Mouse (Mus musculus) neural tube, embryonic 11.5 days (tissue): ENCODE measurements around the gene Gpbar1. TPM values are rescaled to one million over a fixed set of nuclear protein-coding genes. Genes with fewer than 3 reads are reported as not detected.

ENCODE experiments used
- ATAC-seq: fragments of 200-750 bp; cut with Nextera tagmentation; 2 replicates; pipeline ENCODE4 v1.8.0; 2017; ENCODE audit warnings: moderate number of reproducible peaks, mild to moderate bottlenecking, moderate TSS enrichment, moderate library complexity; ENCODE audit not compliant: insufficient read depth, low FRiP score, low TSS enrichment
- DNase-seq: peaks from one replicate; pipeline ENCODE4 v3.0.0-alpha.2; 2015; ENCODE audit warnings: low spot score
- H3K27ac ChIP-seq: fragments of 300-500 bp; sonication (generic); 2 replicates; pipeline ENCODE4 v1.5.1; 2014; ENCODE audit warnings: low read depth, mild to moderate bottlenecking, low read length
- H3K27me3 ChIP-seq: fragments of 300-500 bp; sonication (generic); 2 replicates; pipeline ENCODE4 v1.6.1; 2014; ENCODE audit warnings: mild to moderate bottlenecking, low read length, mixed read lengths; ENCODE audit not compliant: control insufficient read depth, insufficient read depth
- H3K36me3 ChIP-seq: fragments of 300-500 bp; sonication (generic); 2 replicates; pipeline ENCODE4 v1.6.1; 2014; ENCODE audit warnings: mild to moderate bottlenecking, low read length, moderate library complexity, mixed read lengths; ENCODE audit not compliant: control insufficient read depth, insufficient read depth
- H3K4me1 ChIP-seq: fragments of 300-500 bp; sonication (generic); 2 replicates; pipeline ENCODE4 v1.6.1; 2014; ENCODE audit warnings: low read length, mixed read lengths; ENCODE audit not compliant: control insufficient read depth, insufficient read depth
- H3K4me2 ChIP-seq: fragments of 300-500 bp; sonication (generic); 2 replicates; pipeline ENCODE4 v1.6.1; 2014; ENCODE audit warnings: low read depth, mild to moderate bottlenecking, moderate library complexity
- H3K4me3 ChIP-seq: fragments of 300-500 bp; sonication (generic); 2 replicates; pipeline ENCODE4 v1.5.1; 2014; ENCODE audit warnings: low read depth, low read length
- H3K9ac ChIP-seq: fragments of 300-500 bp; sonication (generic); 2 replicates; pipeline ENCODE4 v1.6.1; 2014; ENCODE audit warnings: mild to moderate bottlenecking, low read length
- H3K9me3 ChIP-seq: fragments of 300-500 bp; sonication (generic); 2 replicates; pipeline ENCODE4 v1.6.1; 2016; ENCODE audit warnings: low read length; ENCODE audit not compliant: control insufficient read depth
- WGBS: fragments of 180-500 bp; shearing (Covaris S2); extraction: QIAGEN DNeasy Blood & Tissue Kit; methylation state at CpG from one replicate; pipeline ENCODE4 v1.1.7; 2014; 5-methylcytosine and 5-hydroxymethylcytosine counted together
- polyA plus RNA-seq: library from polyadenylated mRNA; unstranded; fragments of >200 nt; fragmentation: Nextera tagmentation; extraction: Ambion mirVana; gene quantifications from 2 replicates; pipeline ENCODE4 v1.2.1, GENCODE M21; 2014

Gene Gpbar1
- polyA plus RNA-seq, 1 experiment from 2014 or later = 0.21 TPM

- DNase-seq (no peak), ATAC-seq (no peak)
- Histone ChIP-seq H3K9ac (no peak overlapping the region), H3K4me3 (no peak overlapping the region), H3K4me1 (no peaks in the 10 kb centered on the region), H3K4me2 (no peak overlapping the region), H3K27ac (no peak overlapping the region), H3K36me3 (peaks cover 30% of the 10 kb centered on the region), H3K27me3 (no peaks in the 10 kb centered on the region), H3K9me3 (no peaks in the 10 kb centered on the region)
- WGBS = 94% methylated on average over 6 of the region's 6 CpGs
Measured at GRCm38 (mm10) chr1:74262510-74262909, 15.8 kb upstream of the Gpbar1 start.

- H3K36me3 ChIP-seq = peaks cover 19% of the 10 kb centered on the region
Measured at GRCm38 (mm10) chr1:74268750-74269149, 9.6 kb upstream of the Gpbar1 start.

GRCm38 (mm10) chr1:74271659-74272058, 6.7 kb upstream of the Gpbar1 start:
- Histone ChIP-seq H3K9me3 (no peaks in the 10 kb centered on the region), H3K36me3 (peaks cover 3% of the 10 kb centered on the region), H3K9ac (no peak overlapping the region), H3K27me3 (no peaks in the 10 kb centered on the region), H3K4me1 (no peaks in the 10 kb centered on the region), H3K27ac (no peak overlapping the region), H3K4me3 (no peak overlapping the region), H3K4me2 (no peak overlapping the region)
- DNase-seq (no peak), ATAC-seq (no peak)
- 81% methylated on average over 4 of the region's 4 CpGs for WGBS

More at GRCm38 (mm10) chr1:74268750-74269149, 9.6 kb upstream of the Gpbar1 start:
- ATAC-seq (no peak), DNase-seq (no peak)
- H3K27ac ChIP-seq = no peak overlapping the region
- WGBS = 91% methylated on average over 8 of the region's 8 CpGs
- no peaks in the 10 kb centered on the region for H3K27me3 ChIP-seq
- H3K9ac ChIP-seq = no peak overlapping the region
- H3K4me3 ChIP-seq = no peak overlapping the region
- H3K4me1 ChIP-seq = no peaks in the 10 kb centered on the region
- H3K4me2 ChIP-seq = no peak overlapping the region
- H3K9me3 ChIP-seq = no peaks in the 10 kb centered on the region

DNA sequence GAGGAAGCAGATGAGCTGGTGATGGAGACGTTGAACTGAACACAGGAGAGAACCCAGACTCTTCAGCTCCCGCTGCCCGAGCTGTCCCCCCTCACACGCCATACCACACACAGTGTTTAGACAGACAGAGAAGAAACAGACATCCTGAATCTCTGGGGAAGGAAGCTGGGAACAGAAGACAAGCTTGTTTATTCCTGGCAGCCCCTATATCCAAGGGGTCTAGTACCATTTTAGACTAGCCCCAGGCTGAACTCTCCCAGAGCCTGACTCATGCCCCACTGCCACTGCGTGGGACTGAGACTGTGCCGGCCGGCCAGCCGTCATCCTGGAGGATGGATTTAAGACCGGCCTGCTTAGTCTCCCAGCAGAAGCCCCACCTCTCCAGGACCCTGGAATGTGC, 3.3 kb upstream of the Gpbar1 start:
- Histone ChIP-seq H3K36me3 (no peaks in the 10 kb centered on the region), H3K4me3 (no peak overlapping the region), H3K4me2 (no peak overlapping the region), H3K9me3 (no peaks in the 10 kb centered on the region), H3K27ac (no peak overlapping the region), H3K9ac (no peak overlapping the region), H3K4me1 (no peaks in the 10 kb centered on the region), H3K27me3 (no peaks in the 10 kb centered on the region)
- 44% methylated on average over 9 of the region's 9 CpGs for WGBS
- ATAC-seq (no peak), DNase-seq (no peak)

DNA sequence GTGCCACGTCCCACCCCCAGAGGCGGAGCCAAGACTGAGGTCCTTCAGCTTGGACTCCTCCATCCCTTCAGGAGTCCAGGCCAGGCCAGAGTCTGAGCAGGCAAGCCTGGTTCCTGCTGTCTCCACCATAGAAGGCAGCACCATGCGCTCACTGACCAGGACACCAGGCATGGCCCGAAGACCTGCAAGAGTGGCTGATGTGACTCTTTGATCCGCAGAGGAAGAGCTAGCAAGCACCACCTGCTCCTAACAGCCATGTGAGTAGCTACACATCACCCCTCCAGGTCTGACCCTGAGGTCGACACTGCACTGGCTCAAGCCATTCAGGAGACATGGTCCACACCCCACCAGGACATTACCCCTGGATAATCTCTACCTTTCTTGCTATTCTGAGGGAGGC, 1.3 kb upstream of the Gpbar1 start:
- Histone ChIP-seq H3K9ac (no peak overlapping the region), H3K27me3 (no peaks in the 10 kb centered on the region), H3K4me1 (no peaks in the 10 kb centered on the region), H3K36me3 (peaks cover 4% of the 10 kb centered on the region), H3K4me3 (no peak overlapping the region), H3K27ac (no peak overlapping the region), H3K9me3 (no peaks in the 10 kb centered on the region), H3K4me2 (no peak overlapping the region)
- no peak for ATAC-seq
- DNase-seq = no peak
- WGBS = 66% methylated on average over 6 of the region's 6 CpGs

DNA sequence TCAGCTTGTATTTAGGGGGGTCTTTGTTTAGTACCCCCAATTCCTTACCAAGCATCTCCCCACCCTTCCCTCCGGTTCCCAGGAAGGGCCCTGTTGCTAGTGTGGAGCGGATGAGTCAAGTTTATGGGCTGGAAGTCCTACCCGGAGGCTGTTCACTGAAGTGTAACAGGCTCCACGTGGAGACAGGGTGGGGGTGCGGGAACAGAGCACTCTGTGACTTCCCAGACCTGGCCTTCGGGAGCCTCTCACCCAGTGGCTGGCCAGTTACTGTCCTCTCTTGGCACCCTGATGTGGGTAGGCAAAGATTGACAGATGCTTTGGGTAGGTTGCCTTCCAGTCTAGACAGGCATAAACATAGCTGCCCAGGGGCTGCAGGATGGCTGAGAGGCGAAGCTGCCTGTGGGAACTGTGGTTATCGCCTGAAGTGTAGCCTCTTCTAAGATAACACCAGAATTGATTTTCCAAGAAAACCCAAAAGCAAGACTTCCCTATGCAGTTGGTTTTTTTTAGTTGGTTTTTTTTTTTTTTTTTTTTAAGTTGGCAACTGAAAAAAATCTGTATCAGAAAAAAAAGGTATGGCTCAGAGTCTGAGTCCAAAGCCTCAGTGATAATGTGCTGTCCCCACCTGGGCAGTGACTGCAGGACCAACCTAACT, 340 bp upstream of the Gpbar1 start:
- no peaks in the 10 kb centered on the region for H3K9me3 ChIP-seq
- no peaks in the 10 kb centered on the region for H3K4me1 ChIP-seq
- H3K4me2 ChIP-seq = no peak overlapping the region
- no peak overlapping the region for H3K9ac ChIP-seq
- H3K4me3 ChIP-seq = no peak overlapping the region
- WGBS = 58% methylated on average over 8 of the region's 8 CpGs
- ATAC-seq = no peak
- no peak for DNase-seq
- H3K27ac ChIP-seq = no peak overlapping the region
- no peaks in the 10 kb centered on the region for H3K27me3 ChIP-seq
- H3K36me3 ChIP-seq = peaks cover 6% of the 10 kb centered on the region

GRCm38 (mm10) chr1:74278988-74279387, 638 bp downstream of the Gpbar1 start:
- no peaks in the 10 kb centered on the region for H3K9me3 ChIP-seq
- ATAC-seq = no peak
- H3K27me3 ChIP-seq = no peaks in the 10 kb centered on the region
- H3K9ac ChIP-seq = no peak overlapping the region
- H3K4me2 ChIP-seq = no peak overlapping the region
- H3K36me3 ChIP-seq = peaks cover 8% of the 10 kb centered on the region
- WGBS = 88% methylated on average over 11 of the region's 11 CpGs
- H3K4me1 ChIP-seq = peaks cover 4% of the 10 kb centered on the region; the same call in 1 of the 2 replicates
- no peak for DNase-seq
- H3K4me3 ChIP-seq = no peak overlapping the region
- H3K27ac ChIP-seq = no peak overlapping the region

DNA sequence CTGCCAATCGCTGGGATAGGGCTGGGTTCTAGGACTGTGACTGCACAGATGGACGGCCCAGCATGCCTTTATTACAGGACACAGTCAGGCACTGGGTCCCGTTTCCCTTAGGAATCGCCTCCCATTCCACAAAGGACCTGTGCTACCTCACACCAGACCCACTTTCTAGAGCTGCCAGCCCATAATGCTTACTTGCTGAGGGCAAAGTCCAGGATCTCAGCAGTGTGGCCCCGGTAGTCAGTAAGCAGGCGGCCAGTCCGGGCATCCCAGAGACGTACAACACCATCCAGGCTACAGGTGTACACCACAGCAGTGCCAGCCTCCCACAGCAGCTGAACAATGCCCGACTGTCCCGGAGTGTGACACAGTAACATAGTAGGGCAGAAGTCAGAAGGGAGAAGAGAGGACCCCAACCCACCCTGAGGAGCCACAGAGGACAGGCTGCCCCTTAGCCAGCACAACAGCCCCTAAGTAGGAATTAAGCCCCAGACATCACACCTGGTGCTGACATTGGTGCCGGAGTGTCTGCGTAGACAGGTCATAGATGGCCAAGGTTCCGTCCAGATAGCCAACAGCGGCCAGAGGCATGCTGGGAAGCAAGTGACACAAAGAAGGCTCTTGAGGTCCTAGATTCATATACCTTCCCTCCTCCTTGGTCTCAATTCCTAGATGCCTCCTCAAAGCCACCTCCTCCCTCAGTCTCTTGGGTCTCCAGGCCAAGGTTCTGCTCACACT, 2.4 kb downstream of the Gpbar1 start:
- Histone ChIP-seq H3K9ac (no peak overlapping the region), H3K4me3 (no peak overlapping the region), H3K4me2 (no peak overlapping the region), H3K27me3 (no peaks in the 10 kb centered on the region), H3K9me3 (no peaks in the 10 kb centered on the region), H3K27ac (no peak overlapping the region), H3K36me3 (peaks cover 8% of the 10 kb centered on the region), H3K4me1 (peaks cover 8% of the 10 kb centered on the region; the same call in 1 of the 2 replicates)
- DNase-seq (no peak), ATAC-seq (no peak)
- WGBS = 94% methylated on average over 14 of the region's 14 CpGs

DNA sequence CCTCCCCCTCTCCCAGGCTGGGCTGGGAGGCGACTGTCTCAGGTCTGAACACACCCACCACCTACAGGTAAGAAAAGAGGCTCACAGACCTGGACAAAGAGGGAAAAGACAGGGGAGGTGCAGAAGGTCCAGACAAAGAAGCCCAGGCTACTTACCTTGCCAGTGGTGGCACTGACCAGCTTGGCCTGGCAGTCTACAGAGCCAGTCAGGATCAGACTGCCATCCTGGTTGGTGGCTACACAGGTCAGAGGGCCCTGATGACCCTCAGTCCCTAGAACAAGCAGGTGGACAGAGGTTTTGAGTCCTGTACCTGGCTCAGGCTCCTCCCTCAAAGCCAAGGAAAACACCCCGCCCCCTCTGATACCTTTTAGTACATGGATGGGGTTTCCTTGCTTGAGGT, 3.0 kb downstream of the Gpbar1 start:
- WGBS = 100% methylated on average over 2 of the region's 2 CpGs

More for the DNA sequence above, 3.0 kb downstream of the Gpbar1 start:
- Histone ChIP-seq H3K4me3 (no peak overlapping the region), H3K27ac (no peak overlapping the region), H3K27me3 (no peaks in the 10 kb centered on the region), H3K9ac (no peak overlapping the region), H3K9me3 (no peaks in the 10 kb centered on the region), H3K4me2 (no peak overlapping the region), H3K4me1 (peaks cover 9% of the 10 kb centered on the region; the same call in 1 of the 2 replicates), H3K36me3 (peaks cover 8% of the 10 kb centered on the region)
- ATAC-seq (no peak), DNase-seq (no peak)
